Mouse (Mus musculus): Measurements from ENCODE around the gene Cfap206.

Cfap206 gene

DNA sequence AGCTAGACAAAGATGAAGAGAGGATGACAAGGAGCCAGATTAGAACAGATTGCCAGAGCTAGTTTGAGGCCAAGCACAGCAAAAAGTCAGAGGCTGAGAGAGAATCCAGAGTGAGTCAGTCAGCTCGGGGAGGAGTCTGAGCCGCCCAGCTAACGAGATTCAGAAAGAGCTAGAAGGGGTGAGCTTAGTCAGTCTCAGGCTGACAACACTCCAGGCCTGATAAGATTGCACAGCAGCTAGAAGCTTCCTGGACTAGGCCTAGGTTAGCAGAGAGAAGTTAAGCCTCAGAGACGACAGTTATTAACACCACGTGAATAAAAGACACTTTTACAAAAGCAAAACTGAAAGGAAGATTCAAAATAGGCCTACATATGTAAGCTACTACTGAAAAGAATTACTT lies 62.1 kb downstream of the Cfap206 start:
- DNase-seq, result no peak

DNA sequence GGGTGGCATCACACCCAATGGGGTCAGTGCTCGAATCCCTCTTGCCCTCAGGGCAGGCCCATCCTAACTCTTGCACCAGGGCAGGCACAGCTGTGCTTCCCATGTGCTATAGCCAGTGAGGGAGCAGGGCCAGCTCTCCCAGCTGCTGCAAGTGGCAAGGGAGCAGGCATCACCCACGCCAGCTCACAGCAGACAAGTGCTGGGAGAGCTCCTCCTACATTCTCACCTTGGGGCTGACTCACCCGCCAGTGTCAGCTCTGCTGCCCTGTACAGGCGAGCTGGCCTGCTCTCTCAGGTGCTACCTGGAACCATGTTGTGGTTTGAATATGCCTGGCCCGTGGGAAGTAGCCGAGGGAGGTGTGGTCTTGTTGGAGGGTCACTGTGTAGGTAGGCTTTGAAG lies 68.1 kb downstream of the Cfap206 start:
- no peak for DNase-seq

DNA sequence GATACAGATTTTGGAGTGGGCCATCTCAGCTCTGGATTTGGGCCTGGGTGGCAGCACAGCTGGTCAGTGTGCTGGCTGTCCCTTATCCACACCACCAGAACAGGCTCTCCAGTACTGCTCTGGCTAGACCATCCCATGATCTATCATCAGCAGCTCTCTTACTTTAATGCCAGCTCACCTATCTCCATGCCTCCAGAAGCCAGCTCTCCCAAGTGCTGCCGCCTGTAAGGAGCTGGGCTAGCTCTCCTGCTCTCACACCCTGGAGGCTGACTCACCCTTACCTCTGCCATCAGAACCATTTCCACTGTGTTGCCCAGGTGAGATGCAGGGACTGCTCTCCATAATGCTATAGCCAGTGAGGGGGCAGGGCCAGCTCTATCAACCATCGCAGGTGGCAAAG lies 68.5 kb downstream of the Cfap206 start:
- no peak for DNase-seq

DNA sequence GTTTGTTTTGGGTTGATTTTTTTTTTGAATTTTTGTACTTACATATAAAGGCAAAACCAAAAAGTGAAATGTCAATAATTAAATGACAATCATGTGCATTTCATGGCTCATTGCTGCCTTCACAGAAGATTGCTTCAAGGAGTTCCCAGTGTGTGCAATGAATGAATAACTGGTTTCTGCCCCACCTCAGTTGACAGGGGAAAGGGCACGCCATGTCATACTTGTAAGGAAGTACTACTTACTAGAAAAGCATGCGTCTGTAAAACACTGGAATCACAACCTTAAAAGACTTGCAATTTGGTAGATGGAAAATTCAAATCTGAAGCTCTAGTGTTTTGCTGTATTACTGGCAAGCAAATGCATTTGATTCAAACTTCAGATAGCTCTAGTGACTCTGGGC lies 71.0 kb downstream of the Cfap206 start:
- no peak for DNase-seq

DNA sequence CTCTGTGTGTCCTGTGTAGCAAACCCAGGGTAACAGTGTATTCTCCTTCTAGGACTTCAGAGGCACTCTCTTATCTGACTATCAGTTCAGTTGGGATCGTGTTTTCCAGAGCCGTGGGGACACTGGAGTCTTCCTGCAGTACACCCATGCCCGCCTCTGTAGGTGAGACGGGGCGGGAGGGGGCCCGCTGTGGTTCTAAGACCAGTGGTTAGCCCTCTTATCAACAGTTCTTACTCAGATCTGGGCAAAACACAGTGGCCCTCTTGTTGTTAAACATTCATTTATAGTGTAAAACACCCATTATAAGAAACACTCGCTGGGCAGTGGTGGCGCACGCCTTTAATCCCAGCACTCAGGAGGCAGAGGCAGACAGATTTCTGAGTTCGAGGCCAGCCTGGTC lies 73.9 kb downstream of the Cfap206 start:
- no peak for DNase-seq

DNA sequence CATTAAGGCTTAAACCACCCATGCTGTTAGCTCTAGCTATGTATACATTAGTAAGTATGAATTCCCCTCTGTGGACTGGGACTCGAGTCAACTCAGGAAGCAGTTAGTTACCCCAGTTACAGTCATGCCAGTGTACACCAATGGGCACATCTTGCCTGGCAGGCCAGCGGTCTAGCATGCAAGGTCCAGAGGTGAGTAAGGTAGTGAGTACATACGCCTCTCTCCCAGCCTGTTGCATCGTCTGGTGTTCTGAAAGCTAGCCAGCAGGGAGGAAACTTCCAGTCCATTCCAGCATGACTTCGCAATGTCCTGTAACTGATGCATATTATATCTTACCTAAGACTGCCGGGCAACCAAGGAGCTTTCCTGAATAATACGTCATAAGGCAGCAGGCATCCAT lies 76.8 kb downstream of the Cfap206 start:
- no peak for DNase-seq

DNA sequence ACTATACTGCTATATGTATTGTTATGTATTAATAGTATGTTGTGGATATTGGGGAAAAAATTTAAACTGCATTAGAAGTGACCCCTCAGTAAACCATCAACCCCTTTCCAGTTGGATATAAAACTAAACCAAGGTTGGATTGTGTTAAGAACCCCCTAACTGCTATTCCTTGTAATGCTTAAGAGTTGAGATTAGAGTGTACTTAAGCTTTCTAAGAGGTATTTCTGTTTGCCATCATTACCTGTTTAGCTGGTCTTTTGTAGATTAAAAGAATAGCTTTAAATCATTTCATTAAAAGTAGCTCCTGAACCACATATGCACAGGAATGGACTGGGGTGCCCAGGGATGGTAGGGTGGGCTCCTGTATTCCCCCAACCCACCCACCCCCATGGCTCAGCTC lies 85.2 kb downstream of the Cfap206 start:
- no peak for DNase-seq

DNA sequence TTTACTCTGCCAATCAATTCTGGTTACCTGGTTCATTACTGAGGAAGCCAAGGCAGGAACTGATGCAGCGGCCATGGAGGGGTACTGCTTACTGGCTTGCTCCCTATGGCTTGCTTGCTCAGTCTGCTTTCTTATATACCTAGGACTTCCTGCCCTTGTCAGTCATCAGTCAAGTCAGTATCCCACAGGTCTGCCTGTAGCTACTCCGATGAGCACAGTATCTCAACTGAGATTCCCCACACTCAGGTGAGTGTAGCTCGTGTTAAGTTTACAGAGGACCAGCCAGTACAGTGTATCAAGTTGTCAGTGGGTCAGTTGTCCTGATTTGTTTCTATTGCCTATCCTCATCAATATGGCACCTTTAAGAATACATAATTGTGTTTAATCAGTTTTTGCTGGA lies 89.3 kb downstream of the Cfap206 start:
- no peak for DNase-seq

DNA sequence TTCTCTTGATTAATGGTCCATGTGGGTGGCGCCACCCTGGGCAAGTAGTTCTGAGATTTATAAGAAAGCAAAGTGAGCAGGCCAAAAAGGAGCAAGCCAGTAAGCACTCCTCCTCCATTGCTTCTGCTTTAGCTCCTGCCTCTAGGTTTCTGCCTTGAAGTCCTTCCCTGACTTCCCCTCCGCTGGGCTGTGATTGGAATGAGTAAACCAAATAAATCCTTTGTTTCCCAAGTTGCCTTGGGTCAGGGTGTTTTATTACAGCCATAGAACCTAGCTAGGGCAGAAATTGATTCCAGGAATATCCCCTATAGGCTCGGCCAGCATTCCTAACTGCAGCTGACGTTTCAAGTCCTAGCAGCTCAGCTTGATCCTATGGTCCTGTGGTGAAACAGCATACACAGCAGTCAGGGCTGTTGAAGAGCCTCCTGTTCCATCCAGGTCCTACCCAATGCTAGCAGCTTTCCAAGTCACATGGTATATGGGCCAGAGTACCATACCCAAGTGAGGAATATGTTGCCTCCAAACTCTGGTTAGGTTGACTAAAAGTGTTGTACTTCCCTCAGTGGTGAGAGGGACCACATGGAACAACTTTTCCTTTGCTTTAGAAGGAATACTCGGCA lies 90.2 kb downstream of the Cfap206 start:
- DNase-seq, result no peak

Data from lung, postnatal 4 days (tissue).